9 mouse cellular contexts compared by ENCODE assay signal in genomic region chr11:97176851-97177250, GRCm38 (mm10). TPM values are rescaled to one million over a fixed set of nuclear protein-coding genes. Genes with fewer than 3 reads are reported as not detected.
DNase-seq lines count a peak whose midpoint lies in the region; ATAC-seq and TF ChIP-seq lines count a peak whose summit lies in the region.
"Had no signal": no experiment of that assay in that cellular context is flagged by ENCODE, and none has a peak within 500 bp of the region (broad histone marks: within the 10 kb centered on the region; RNA-seq: fewer than 3 reads in every experiment).

No protein-coding gene starts in this region.

- DNase-seq in adrenal gland, postnatal 10 days = peak; percentile 63
- no peak for DNase-seq in adrenal gland, postnatal 25 days
- peak; percentile 26 to 46 for DNase-seq in layer of hippocampus, postnatal 10 days (ENCODE audit: low spot score in 2 of 2)
- DNase-seq in layer of hippocampus, postnatal 36 days = no peak
- no peak for DNase-seq in G1E (ENCODE audit: low spot score)
- DNase-seq in embryo, embryonic 10.5 days (ENCODE audit: low spot score) = peak; percentile 73
- DNase-seq in liver, postnatal 0 days = peak; percentile 26
- peak; percentile 35 for DNase-seq in stomach, postnatal 0 days (ENCODE audit: low spot score)

- WGBS in liver, postnatal 0 days (ENCODE audit: insufficient replicate concordance) = 48% methylated on average over 3 of the region's 3 CpGs
- 46% methylated on average over 3 of the region's 3 CpGs for WGBS in stomach, postnatal 0 days

- H3K27ac ChIP-seq in liver, postnatal 0 days (ENCODE audit: low read depth) = no peak overlapping the region
- H3K27ac ChIP-seq in stomach, postnatal 0 days (replicated peaks) = no peak overlapping the region
- H3K27ac ChIP-seq: limb, embryonic 15.5 days had no signal

- no peak for TF ChIP-seq EP300 in liver, postnatal 0 days (IDR thresholded peaks at IDR 0.05; ENCODE audit: low read depth)
- no peak for TF ChIP-seq EP300 in stomach, postnatal 0 days (optimal IDR thresholded peaks at IDR 0.05)

- H3K27me3 ChIP-seq in G1E (ENCODE audit: insufficient read depth, low read length) = no peaks in the 10 kb centered on the region
- no peaks in the 10 kb centered on the region for H3K27me3 ChIP-seq in liver, postnatal 0 days (ENCODE audit: insufficient read depth, low read length)
- H3K27me3 ChIP-seq in stomach, postnatal 0 days (ENCODE audit: control insufficient read depth, insufficient read depth, low read length) = no peaks in the 10 kb centered on the region
- H3K27me3 ChIP-seq: limb, embryonic 15.5 days had no signal

- no peak overlapping the region for H3K4me3 ChIP-seq in G1E (ENCODE audit: low read depth, low read length)
- H3K4me3 ChIP-seq in liver, postnatal 0 days (ENCODE audit: low read depth, low read length) = no peak overlapping the region
- H3K4me3 ChIP-seq in stomach, postnatal 0 days (ENCODE audit: low read depth, low read length) = no peak overlapping the region
- H3K4me3 ChIP-seq: limb, embryonic 15.5 days had no signal

- peaks cover 97% of the 10 kb centered on the region for H3K36me3 ChIP-seq in G1E (replicated peaks)
- H3K36me3 ChIP-seq in liver, postnatal 0 days (replicated peaks; ENCODE audit: insufficient read depth, low read length) = peaks cover 96% of the 10 kb centered on the region
- H3K36me3 ChIP-seq in stomach, postnatal 0 days (ENCODE audit: control insufficient read depth, insufficient read depth, low read length) = peaks cover 47% of the 10 kb centered on the region

- H3K9me3 ChIP-seq in G1E (replicated peaks) = no peaks in the 10 kb centered on the region
- H3K9me3 ChIP-seq in liver, postnatal 0 days (ENCODE audit: low read length) = no peaks in the 10 kb centered on the region
- no peaks in the 10 kb centered on the region for H3K9me3 ChIP-seq in stomach, postnatal 0 days (ENCODE audit: control insufficient read depth, low read length)
- H3K9me3 ChIP-seq: limb, embryonic 15.5 days had no signal

- peak; percentile 31; the same call in 1 of the 2 replicates for TF ChIP-seq CTCF in G1E (IDR thresholded peaks at IDR 0.05; ENCODE audit: low read depth, low read length)
- peak; percentile 74 for TF ChIP-seq CTCF in liver, postnatal 0 days (IDR thresholded peaks at IDR 0.05; ENCODE audit: low read depth)
- TF ChIP-seq CTCF in stomach, postnatal 0 days (IDR thresholded peaks at IDR 0.05; ENCODE audit: low read depth) = peak; percentile 81

- no peak overlapping the region for H3K4me2 ChIP-seq in liver, postnatal 0 days (ENCODE audit: low read depth, low read length)
- no peak overlapping the region for H3K4me2 ChIP-seq in stomach, postnatal 0 days (replicated peaks; ENCODE audit: low read depth)
- H3K4me2 ChIP-seq: limb, embryonic 15.5 days had no signal

- ATAC-seq in G1E (ENCODE audit: extremely low read depth, insufficient number of reproducible peaks, low FRiP score, poor library complexity, severe bottlenecking) = no peak
- ATAC-seq in liver, postnatal 0 days = 0 out of 2 replicates have a peak, but pooled peaks have one; percentile 23
- ATAC-seq in stomach, postnatal 0 days (ENCODE audit: low FRiP score, low TSS enrichment) = no peak

- peaks cover 63% of the 10 kb centered on the region for H3K4me1 ChIP-seq in G1E (ENCODE audit: insufficient read depth, low read depth, low read length)
- peaks cover 8% of the 10 kb centered on the region; the same call in 1 of the 2 replicates for H3K4me1 ChIP-seq in liver, postnatal 0 days (ENCODE audit: insufficient read depth)
- no peaks in the 10 kb centered on the region for H3K4me1 ChIP-seq in stomach, postnatal 0 days (replicated peaks; ENCODE audit: control insufficient read depth, insufficient read depth)
- H3K4me1 ChIP-seq: limb, embryonic 15.5 days had no signal

- no peak overlapping the region for H3K9ac ChIP-seq in liver, postnatal 0 days (replicated peaks)
- no peak overlapping the region for H3K9ac ChIP-seq in stomach, postnatal 0 days (ENCODE audit: low read length)
- H3K9ac ChIP-seq: limb, embryonic 15.5 days had no signal

RNA-seq across cellular contexts. Expression of gene Kpnb1, which starts 10.8 kb away (rescaled TPM):
- 100 to 1,000 TPM; 109 to 115 TPM for total RNA-seq in adrenal gland, postnatal 10 days (2021)
- total RNA-seq in adrenal gland, postnatal 25 days (2021) = 116 and 120 TPM in 2 replicates
- 100 to 1,000 TPM; 125 to 136 TPM for total RNA-seq in layer of hippocampus, postnatal 10 days (2021)
- 100 to 1,000 TPM; 128 to 132 TPM for total RNA-seq in layer of hippocampus, postnatal 36 days (2021)
- 328 and 346 TPM in 2 replicates for total RNA-seq in G1E (2014; fragmentation: Nextera tagmentation)
- 265 and 286 TPM in 2 replicates for total RNA-seq in G1E (2017)
- polyA plus RNA-seq in G1E (2012) = 50.5 and 51.3 TPM in 2 replicates
- 12.1 and 12.3 TPM in 2 replicates for polyA plus RNA-seq in liver, postnatal 0 days (2015; fragmentation: Nextera tagmentation; extraction: Ambion mirVana)
- 18.5 and 19.2 TPM in 2 replicates for polyA plus RNA-seq in stomach, postnatal 0 days (2015; fragmentation: Nextera tagmentation; extraction: Ambion mirVana)

RNA-seq across cellular contexts. Expression of gene Tbkbp1, which starts 25.6 kb away (rescaled TPM):
- total RNA-seq in adrenal gland, postnatal 10 days (2021) = 10 to 100 TPM; 20.9 to 25.4 TPM
- total RNA-seq in adrenal gland, postnatal 25 days (2021) = 11.1 and 12.7 TPM in 2 replicates
- 10 to 100 TPM; 54.4 to 60.4 TPM for total RNA-seq in layer of hippocampus, postnatal 10 days (2021)
- 10 to 100 TPM; 83.8 to 94.3 TPM for total RNA-seq in layer of hippocampus, postnatal 36 days (2021)
- total RNA-seq in G1E (2014; fragmentation: Nextera tagmentation) = not detected in 2 replicates
- 0.05 and 0.06 TPM in 2 replicates for total RNA-seq in G1E (2017)
- polyA plus RNA-seq in G1E (2012) = 0.29 and 0.34 TPM in 2 replicates
- 1.6 and 1.8 TPM in 2 replicates for polyA plus RNA-seq in liver, postnatal 0 days (2015; fragmentation: Nextera tagmentation; extraction: Ambion mirVana)
- 1.8 and 2.4 TPM in 2 replicates for polyA plus RNA-seq in stomach, postnatal 0 days (2015; fragmentation: Nextera tagmentation; extraction: Ambion mirVana)

Comparison
In these comparisons a context has a peak if more than half of its experiments do, and no peak if none do; other contexts are left out.
1. DNase-seq: peak in adrenal gland, postnatal 10 days (single experiment), layer of hippocampus, postnatal 10 days (2 of 2), embryo, embryonic 10.5 days (single experiment), liver, postnatal 0 days (single experiment) and stomach, postnatal 0 days (single experiment); none in adrenal gland, postnatal 25 days (single experiment), layer of hippocampus, postnatal 36 days (0 of 2) and G1E (single experiment).
2. CTCF ChIP-seq: peak in every context shown above with its lines; median percentile 81 in stomach, postnatal 0 days; 74 in liver, postnatal 0 days; 31 in G1E.
3. RNA of gene Tbkbp1, which starts 25.6 kb away (total RNA-seq): 83.8 to 94.3 TPM in layer of hippocampus, postnatal 36 days, 54.4 to 60.4 TPM in layer of hippocampus, postnatal 10 days, 20.9 to 25.4 TPM in adrenal gland, postnatal 10 days and 11.1 to 12.7 TPM in adrenal gland, postnatal 25 days; 0.05 to 0.06 TPM in G1E; every median in the first group is over 10 times any median in the second.